Mouse (Mus musculus): ENCODE data around the gene Scaf1.

- TF ChIP-seq POLR2A (IDR thresholded peaks at IDR 0.05; ENCODE audit: control insufficient read depth, low read depth, low read length), result no peak
- TF ChIP-seq CTCF (IDR thresholded peaks at IDR 0.05; ENCODE audit: control insufficient read depth, insufficient read depth, insufficient replicate concordance, low read depth, low read length), result no peak
These were observed 37.2 kb upstream of the Scaf1 start for GRCm38 (mm10) chr7:45053117-45053930.

Data from testis, adult 2 months (tissue).